Mouse (Mus musculus) erythroblast, embryonic 14.5 days (primary cell): ENCODE measurements around the gene Gm18596.

Source experiments
- GATA1 ChIP-seq: IDR thresholded peaks from 2 replicates; pipeline ENCODE4 v1.6.1; 2012; ENCODE audit warnings: low read length, inconsistent platforms, mixed read lengths
- TAL1 ChIP-seq: IDR thresholded peaks from 3 replicates; pipeline ENCODE4 v1.6.1; 2012; ENCODE audit warnings: low read length, inconsistent platforms, mixed read lengths

- TF ChIP-seq TAL1 (no peak), GATA1 (no peak)
Observed at GRCm38 (mm10) chr10:77709831-77710230, 32.6 kb downstream of the Gm18596 start.
